Mouse (Mus musculus): ENCODE results near the gene Kcnn1. TPM values are rescaled to one million over a fixed set of nuclear protein-coding genes. Genes with fewer than 3 reads are reported as not detected.

The Kcnn1 gene
- polyA plus RNA-seq, 1 experiment = 11.9 TPM

DNA sequence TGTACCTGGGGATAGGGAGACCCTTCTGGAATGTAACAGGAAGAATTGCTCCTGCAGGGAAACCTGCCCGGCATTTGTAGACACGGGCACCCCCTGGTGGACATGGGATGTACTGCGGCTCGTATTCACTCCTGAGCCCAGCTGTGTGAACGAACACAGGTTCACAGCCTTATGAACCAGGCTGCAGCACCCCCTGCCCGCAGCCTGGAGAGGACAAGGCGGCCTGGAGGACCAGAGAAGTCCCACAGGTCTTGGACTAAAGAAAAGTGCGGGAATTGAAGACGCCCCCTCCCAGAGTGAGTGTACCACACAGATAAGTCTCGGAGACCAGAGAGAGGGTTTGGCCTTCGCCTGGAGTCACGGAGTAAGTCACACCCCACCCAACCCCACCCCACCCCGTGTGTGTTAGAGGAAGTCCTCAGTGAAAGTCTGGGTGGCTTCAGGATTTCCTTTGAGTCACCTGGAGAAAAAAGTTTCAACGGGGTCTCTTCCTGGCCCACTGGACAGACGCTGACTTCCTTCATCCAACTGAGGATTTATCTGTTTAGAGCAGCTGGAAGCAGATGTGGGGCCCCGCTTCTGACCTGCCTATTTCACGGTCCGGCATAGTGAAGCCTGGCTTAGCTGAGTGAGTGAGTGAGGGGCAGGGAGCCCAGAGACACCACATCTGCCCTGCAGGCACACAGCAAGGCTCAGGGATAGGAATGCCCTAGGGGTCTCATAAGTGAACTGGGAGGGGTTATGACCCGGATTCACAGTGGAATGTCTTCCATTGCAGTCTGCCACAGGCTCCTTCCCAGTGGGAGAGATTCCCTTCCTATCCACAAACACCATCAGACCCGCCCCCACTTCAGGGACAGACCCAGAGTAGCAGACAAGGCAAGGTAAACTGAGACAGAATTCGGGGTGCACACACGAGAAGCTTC is 21.6 kb downstream of the Kcnn1 start:
- no peak overlapping the region for H3K4me2 ChIP-seq (ENCODE audit: low read depth)
- no peaks in the 10 kb centered on the region for H3K36me3 ChIP-seq (ENCODE audit: control insufficient read depth, insufficient read depth)
- no peaks in the 10 kb centered on the region for H3K27me3 ChIP-seq (ENCODE audit: control insufficient read depth, insufficient read depth, insufficient read length)
- H3ac ChIP-seq (ENCODE audit: control insufficient read depth, insufficient read length) = no peak overlapping the region
- no peak overlapping the region for H3K4me3 ChIP-seq
- no peaks in the 10 kb centered on the region for H3K79me2 ChIP-seq (ENCODE audit: control insufficient read depth, insufficient read depth)
- TF ChIP-seq TCF3 (IDR thresholded peaks at IDR 0.05; ENCODE audit: insufficient read length, low read depth) (no peak), REST (IDR thresholded peaks at IDR 0.05; ENCODE audit: insufficient read depth, insufficient read length) (no peak), MYOD1 (IDR thresholded peaks at IDR 0.05; ENCODE audit: control insufficient read depth in 1 of 3, insufficient read length in 2 of 3, low read depth in 2 of 3) (no peak), POLR2AphosphoS2 (IDR thresholded peaks at IDR 0.05; ENCODE audit: insufficient read length, low read depth) (no peak), MAX (IDR thresholded peaks at IDR 0.05; ENCODE audit: low read depth) (no peak)

DNA sequence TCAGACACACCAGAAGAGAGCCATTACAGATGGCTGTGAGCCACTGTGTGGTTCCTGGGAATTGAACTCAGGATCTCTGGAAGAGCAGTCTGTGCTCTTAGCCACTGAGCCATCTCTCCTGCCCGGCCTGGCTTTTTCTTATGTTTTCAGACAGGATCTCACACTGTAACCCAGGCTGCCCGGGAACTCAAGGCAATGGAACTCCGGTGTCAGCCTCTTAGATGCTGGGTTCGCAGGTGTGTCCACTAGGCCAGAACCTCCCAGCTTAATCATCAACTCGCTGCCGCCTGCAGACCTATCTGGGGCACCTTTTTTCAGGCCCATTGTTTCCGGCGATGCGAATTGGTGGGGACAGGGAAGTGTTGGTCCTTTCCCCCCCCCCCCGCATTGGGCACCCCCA is 22.5 kb downstream of the Kcnn1 start:
- H3K79me2 ChIP-seq (ENCODE audit: control insufficient read depth, insufficient read depth) = no peaks in the 10 kb centered on the region
- no peaks in the 10 kb centered on the region for H3K36me3 ChIP-seq (ENCODE audit: control insufficient read depth, insufficient read depth)
- no peak overlapping the region for H3K4me3 ChIP-seq
- no peak overlapping the region for H3K4me2 ChIP-seq (ENCODE audit: low read depth)
- no peaks in the 10 kb centered on the region for H3K27me3 ChIP-seq (ENCODE audit: control insufficient read depth, insufficient read depth, insufficient read length)
- no peak overlapping the region for H3ac ChIP-seq (ENCODE audit: control insufficient read depth, insufficient read length)
- TF ChIP-seq REST (IDR thresholded peaks at IDR 0.05; ENCODE audit: insufficient read depth, insufficient read length) (no peak), E2F4 (IDR thresholded peaks at IDR 0.05; ENCODE audit: insufficient read depth) (no peak), POLR2A (IDR thresholded peaks at IDR 0.05; ENCODE audit: insufficient read length, low read depth) (no peak), POLR2AphosphoS2 (IDR thresholded peaks at IDR 0.05; ENCODE audit: insufficient read length, low read depth) (no peak)

DNA sequence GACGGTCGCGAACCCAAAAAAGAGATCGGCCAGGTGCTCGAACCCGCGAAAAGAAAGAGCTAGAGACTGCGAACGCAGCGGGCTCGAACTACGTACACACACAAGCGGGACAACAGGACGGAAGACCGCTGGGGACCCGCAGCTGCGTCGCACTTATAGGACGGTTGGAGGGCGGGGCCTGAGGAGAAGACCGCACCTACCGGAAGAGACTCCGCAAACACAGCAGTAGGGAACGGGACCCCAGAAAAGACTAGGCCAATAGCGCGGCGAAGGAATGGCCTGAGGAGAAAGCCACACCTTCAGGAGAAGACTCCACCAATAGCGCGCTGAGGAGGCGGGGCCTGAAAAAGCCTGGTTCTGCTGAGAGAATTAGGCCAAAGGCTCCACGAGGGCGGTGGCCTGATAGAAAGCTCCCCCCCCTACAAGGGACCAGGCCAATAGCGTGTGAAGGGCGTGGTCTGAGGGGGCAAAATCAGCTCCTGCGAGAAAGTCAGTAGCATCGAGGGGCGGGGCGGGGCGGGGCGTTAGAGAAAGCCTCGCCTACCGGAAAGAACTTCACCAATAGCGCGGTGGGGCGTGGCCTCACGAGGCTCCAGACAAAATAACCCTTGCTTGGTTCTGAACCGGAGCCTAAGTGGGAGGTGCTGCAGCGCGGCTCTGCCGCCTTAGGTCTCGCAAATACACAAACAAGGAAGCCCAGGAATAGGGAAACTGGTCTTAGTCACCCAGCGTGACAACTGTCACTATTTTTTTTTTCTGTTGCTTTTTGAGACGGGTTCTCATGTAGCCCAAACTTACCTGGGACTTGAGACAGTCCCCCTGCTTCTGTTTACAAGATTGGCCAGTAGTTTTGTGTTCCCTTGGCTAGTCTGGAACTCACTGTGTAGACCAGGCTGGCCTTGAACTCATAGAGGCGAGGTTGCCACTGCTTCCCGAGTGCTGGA is 23.4 kb downstream of the Kcnn1 start, which contains the start of gene Arrdc2:
TSS of gene Arrdc2 (minus strand) at position 313 of the 944 bp plus-strand sequence.
- Histone ChIP-seq H3K79me2 (ENCODE audit: control insufficient read depth, insufficient read depth) (no peaks in the 10 kb centered on the region), H3ac (ENCODE audit: control insufficient read depth, insufficient read length) (peak within 1 kb of the TSS; percentile 64), H3K4me3 (peak within 1 kb of the TSS; percentile 50), H3K27me3 (ENCODE audit: control insufficient read depth, insufficient read depth, insufficient read length) (no peaks in the 10 kb centered on the region), H3K4me2 (ENCODE audit: low read depth) (peak within 1 kb of the TSS; percentile 93), H3K36me3 (ENCODE audit: control insufficient read depth, insufficient read depth) (no peaks in the 10 kb centered on the region)
- TF ChIP-seq POLR2AphosphoS2 (IDR thresholded peaks at IDR 0.05; ENCODE audit: insufficient read length, low read depth) (peak; percentile 99), USF1 (IDR thresholded peaks at IDR 0.05; ENCODE audit: low read depth) (no peak), REST (IDR thresholded peaks at IDR 0.05; ENCODE audit: insufficient read depth, insufficient read length) (no peak), CEBPB (IDR thresholded peaks at IDR 0.05; ENCODE audit: insufficient read depth, poor library complexity, severe bottlenecking) (no peak), TCF12 (IDR thresholded peaks at IDR 0.05; ENCODE audit: insufficient read depth, poor library complexity, severe bottlenecking) (no peak), MAX (IDR thresholded peaks at IDR 0.05; ENCODE audit: low read depth) (no peak), POLR2A (IDR thresholded peaks at IDR 0.05; ENCODE audit: insufficient read length, low read depth) (peak; percentile 99), E2F4 (IDR thresholded peaks at IDR 0.05; ENCODE audit: insufficient read depth) (no peak), MYOG (IDR thresholded peaks at IDR 0.05; ENCODE audit: control insufficient read depth in 1 of 3, insufficient read depth in 1 of 3, insufficient read length in 2 of 3, low read depth in 2 of 3) (peak in 1 of 3 experiments; percentile 73), TCF3 (IDR thresholded peaks at IDR 0.05; ENCODE audit: insufficient read length, low read depth) (no peak), SRF (IDR thresholded peaks at IDR 0.05; ENCODE audit: control insufficient read depth, insufficient read length, low read depth) (peak; percentile 55), MYOD1 (IDR thresholded peaks at IDR 0.05; ENCODE audit: control insufficient read depth in 1 of 3, insufficient read length in 2 of 3, low read depth in 2 of 3) (peak in 1 of 3 experiments; percentile 52)

DNA sequence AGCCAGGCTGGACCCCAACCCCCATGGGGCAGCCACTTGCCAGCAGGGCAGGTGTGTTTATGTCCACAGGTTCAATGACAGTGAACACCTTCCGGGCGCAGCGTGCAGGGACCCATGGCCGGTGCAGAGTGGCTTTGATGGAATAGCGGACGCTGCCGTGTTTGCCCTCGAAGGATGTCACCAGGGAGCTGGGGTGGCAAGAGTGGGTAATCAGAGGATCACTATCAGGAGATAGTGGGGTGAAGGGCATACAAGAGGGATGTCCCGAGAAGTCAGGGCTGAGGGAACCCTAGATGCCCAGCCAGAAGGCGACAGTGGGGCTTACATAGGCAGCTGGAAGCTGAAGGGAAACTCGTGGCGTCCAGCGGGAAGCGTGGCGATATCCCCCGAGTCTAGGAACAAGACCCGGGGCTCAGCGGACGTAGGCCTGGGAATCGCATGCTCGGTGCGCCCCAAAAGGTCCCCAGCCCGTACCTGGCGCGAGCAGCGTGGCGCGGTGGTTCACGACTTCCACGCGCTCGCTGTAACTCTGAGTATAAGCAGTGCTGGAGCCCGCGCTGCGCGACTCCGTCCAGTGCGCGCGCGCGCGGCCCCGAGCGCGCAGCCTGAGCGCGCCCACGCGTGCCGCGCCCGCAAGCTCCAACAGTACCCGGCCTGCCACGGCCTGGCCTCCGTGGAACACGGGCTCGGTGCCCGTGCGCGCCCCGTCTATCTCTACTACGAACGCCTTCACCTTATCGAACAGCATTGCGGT is 24.2 kb downstream of the Kcnn1 start:
- no peaks in the 10 kb centered on the region for H3K27me3 ChIP-seq (ENCODE audit: control insufficient read depth, insufficient read depth, insufficient read length)
- no peaks in the 10 kb centered on the region for H3K79me2 ChIP-seq (ENCODE audit: control insufficient read depth, insufficient read depth)
- H3K36me3 ChIP-seq (ENCODE audit: control insufficient read depth, insufficient read depth) = no peaks in the 10 kb centered on the region

More for the DNA sequence above, 24.2 kb downstream of the Kcnn1 start:
- Histone ChIP-seq H3K4me2 (ENCODE audit: low read depth) (peak overlapping the region; percentile 93), H3K4me3 (peak overlapping the region; percentile 50), H3ac (ENCODE audit: control insufficient read depth, insufficient read length) (peak overlapping the region; percentile 64)
- TF ChIP-seq POLR2A (IDR thresholded peaks at IDR 0.05; ENCODE audit: insufficient read length, low read depth) = no peak
- TF ChIP-seq MYOG (IDR thresholded peaks at IDR 0.05; ENCODE audit: control insufficient read depth in 1 of 3, insufficient read depth in 1 of 3, insufficient read length in 2 of 3, low read depth in 2 of 3) = no peak
- TF ChIP-seq E2F4 (IDR thresholded peaks at IDR 0.05; ENCODE audit: insufficient read depth) = no peak
- no peak for TF ChIP-seq SRF (IDR thresholded peaks at IDR 0.05; ENCODE audit: control insufficient read depth, insufficient read length, low read depth)
- TF ChIP-seq MYOD1 (IDR thresholded peaks at IDR 0.05; ENCODE audit: control insufficient read depth in 1 of 3, insufficient read length in 2 of 3, low read depth in 2 of 3) = no peak
- TF ChIP-seq TCF12 (IDR thresholded peaks at IDR 0.05; ENCODE audit: insufficient read depth, poor library complexity, severe bottlenecking) = no peak
- TF ChIP-seq TCF3 (IDR thresholded peaks at IDR 0.05; ENCODE audit: insufficient read length, low read depth) = no peak
- no peak for TF ChIP-seq USF1 (IDR thresholded peaks at IDR 0.05; ENCODE audit: low read depth)
- TF ChIP-seq POLR2AphosphoS2 (IDR thresholded peaks at IDR 0.05; ENCODE audit: insufficient read length, low read depth) = no peak
- TF ChIP-seq MAX (IDR thresholded peaks at IDR 0.05; ENCODE audit: low read depth) = no peak
- no peak for TF ChIP-seq CEBPB (IDR thresholded peaks at IDR 0.05; ENCODE audit: insufficient read depth, poor library complexity, severe bottlenecking)
- TF ChIP-seq REST (IDR thresholded peaks at IDR 0.05; ENCODE audit: insufficient read depth, insufficient read length) = no peak
